9 mouse cellular contexts compared by ENCODE assay signal in the genomic region with DNA sequence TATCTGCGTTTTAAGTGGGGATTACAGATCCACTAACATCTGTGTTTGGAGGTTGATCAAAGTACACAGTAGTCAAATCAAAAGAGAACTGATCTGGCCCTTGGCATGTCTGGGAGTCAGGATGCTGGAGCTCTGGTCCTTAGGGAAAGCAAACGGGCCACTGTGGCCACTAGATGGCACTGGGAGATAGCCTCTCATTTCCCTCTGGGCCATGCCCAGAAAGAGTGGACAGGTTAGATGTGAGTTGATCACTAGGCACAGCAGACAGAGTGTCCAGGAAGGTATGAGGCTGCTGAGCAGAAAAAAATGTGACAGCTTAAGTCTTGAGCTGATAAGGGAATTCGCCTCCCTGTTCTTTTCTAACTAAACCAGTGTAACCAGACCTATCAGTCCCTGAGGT. TPM values are rescaled to one million over a fixed set of nuclear protein-coding genes. Genes with fewer than 3 reads are reported as not detected.
DNase-seq lines count a peak whose midpoint lies in the region; ATAC-seq and TF ChIP-seq lines count a peak whose summit lies in the region.
"Had no signal": no experiment of that assay in that cellular context is flagged by ENCODE, and none has a peak within 500 bp of the region (broad histone marks: within the 10 kb centered on the region; RNA-seq: fewer than 3 reads in every experiment).

No protein-coding gene starts in this region.

- peak; percentile 75 for DNase-seq in forebrain, embryonic 11.5 days (ENCODE audit: low spot score)
- peak; percentile 65 for DNase-seq in R1 (ENCODE audit: low read depth, low spot score)
- peak; percentile 85 for DNase-seq in embryo, embryonic 10.5 days (ENCODE audit: low spot score)
- peak; percentile 60 for DNase-seq in heart, postnatal 0 days (ENCODE audit: low spot score)
- DNase-seq in layer of hippocampus, postnatal 10 days (ENCODE audit: low spot score in 2 of 2): peak; percentile 64 to 73
- peak; percentile 76 for DNase-seq in stomach, postnatal 0 days (ENCODE audit: low spot score)

- TF ChIP-seq EP300 in heart, postnatal 0 days (IDR thresholded peaks at IDR 0.05; ENCODE audit: low read depth): no peak
- TF ChIP-seq EP300 in stomach, postnatal 0 days (optimal IDR thresholded peaks at IDR 0.05): no peak

- H3K9me3 ChIP-seq in forebrain, embryonic 11.5 days (ENCODE audit: control insufficient read depth, low read length): no peaks in the 10 kb centered on the region
- no peaks in the 10 kb centered on the region for H3K9me3 ChIP-seq in forebrain, embryonic 12.5 days
- H3K9me3 ChIP-seq in heart, postnatal 0 days (replicated peaks; ENCODE audit: control insufficient read depth, low read length): no peaks in the 10 kb centered on the region
- H3K9me3 ChIP-seq in stomach, postnatal 0 days (ENCODE audit: control insufficient read depth, low read length): no peaks in the 10 kb centered on the region
- H3K9me3 ChIP-seq: limb, embryonic 12.5 days had no signal

- H3K27me3 ChIP-seq in forebrain, embryonic 11.5 days (ENCODE audit: control insufficient read depth, insufficient read depth, low read length): no peaks in the 10 kb centered on the region
- H3K27me3 ChIP-seq in forebrain, embryonic 12.5 days: no peaks in the 10 kb centered on the region
- H3K27me3 ChIP-seq in heart, postnatal 0 days (ENCODE audit: control insufficient read depth, insufficient read depth, low read length): peaks cover 28% of the 10 kb centered on the region
- H3K27me3 ChIP-seq in stomach, postnatal 0 days (ENCODE audit: control insufficient read depth, insufficient read depth, low read length): no peaks in the 10 kb centered on the region
- H3K27me3 ChIP-seq: limb, embryonic 12.5 days had no signal

- WGBS in forebrain, embryonic 11.5 days: 8% methylated on average over 3 of the region's 3 CpGs
- WGBS in forebrain, embryonic 12.5 days: 15% methylated on average over 3 of the region's 3 CpGs
- 4% methylated on average over 3 of the region's 3 CpGs for WGBS in heart, postnatal 0 days
- 17% methylated on average over 3 of the region's 3 CpGs for WGBS in stomach, postnatal 0 days

- peak; percentile 90 for TF ChIP-seq CTCF in heart, postnatal 0 days (IDR thresholded peaks at IDR 0.05; ENCODE audit: low read depth)
- peak; percentile 87 for TF ChIP-seq CTCF in stomach, postnatal 0 days (IDR thresholded peaks at IDR 0.05; ENCODE audit: low read depth)

- H3K36me3 ChIP-seq in forebrain, embryonic 11.5 days (ENCODE audit: control insufficient read depth, insufficient read depth, low read length): no peaks in the 10 kb centered on the region
- no peaks in the 10 kb centered on the region for H3K36me3 ChIP-seq in forebrain, embryonic 12.5 days (replicated peaks)
- no peaks in the 10 kb centered on the region for H3K36me3 ChIP-seq in heart, postnatal 0 days (replicated peaks; ENCODE audit: control insufficient read depth, insufficient read depth, low read length)
- no peaks in the 10 kb centered on the region for H3K36me3 ChIP-seq in stomach, postnatal 0 days (ENCODE audit: control insufficient read depth, insufficient read depth, low read length)
- H3K36me3 ChIP-seq: limb, embryonic 12.5 days had no signal

- peak; percentile 51; the same call in 1 of the 2 replicates for ATAC-seq in forebrain, embryonic 11.5 days (replicated peaks; ENCODE audit: low FRiP score)
- no peak for ATAC-seq in forebrain, embryonic 12.5 days (ENCODE audit: low FRiP score)
- peak; percentile 49; the same call in 1 of the 2 replicates for ATAC-seq in heart, postnatal 0 days (ENCODE audit: insufficient read depth, low read depth)
- peak; percentile 50 for ATAC-seq in megakaryocyte progenitor cell, adult 5-6 weeks (replicated peaks; ENCODE audit: poor library complexity)
- peak; percentile 86 for ATAC-seq in stomach, postnatal 0 days (ENCODE audit: low FRiP score, low TSS enrichment)

- no peak overlapping the region for H3K27ac ChIP-seq in forebrain, embryonic 11.5 days (ENCODE audit: low read depth, low read length)
- no peak overlapping the region for H3K27ac ChIP-seq in forebrain, embryonic 12.5 days
- no peak overlapping the region for H3K27ac ChIP-seq in heart, postnatal 0 days (ENCODE audit: low read depth)
- H3K27ac ChIP-seq in stomach, postnatal 0 days (replicated peaks): no peak overlapping the region
- H3K27ac ChIP-seq: limb, embryonic 12.5 days had no signal

- H3K4me3 ChIP-seq in forebrain, embryonic 11.5 days (ENCODE audit: low read depth, low read length): no peak overlapping the region
- no peak overlapping the region for H3K4me3 ChIP-seq in forebrain, embryonic 12.5 days (replicated peaks)
- H3K4me3 ChIP-seq in heart, postnatal 0 days (ENCODE audit: low read depth, low read length): no peak overlapping the region
- H3K4me3 ChIP-seq in stomach, postnatal 0 days (ENCODE audit: low read depth, low read length): no peak overlapping the region
- H3K4me3 ChIP-seq: limb, embryonic 12.5 days had no signal

- no peak overlapping the region for H3K9ac ChIP-seq in forebrain, embryonic 11.5 days (ENCODE audit: low read length)
- H3K9ac ChIP-seq in forebrain, embryonic 12.5 days: no peak overlapping the region
- no peak overlapping the region for H3K9ac ChIP-seq in heart, postnatal 0 days (replicated peaks; ENCODE audit: low read depth, low read length)
- no peak overlapping the region for H3K9ac ChIP-seq in stomach, postnatal 0 days (ENCODE audit: low read length)
- H3K9ac ChIP-seq: limb, embryonic 12.5 days had no signal

- H3K4me1 ChIP-seq in forebrain, embryonic 11.5 days (replicated peaks; ENCODE audit: control insufficient read depth, insufficient read depth, low read length): no peaks in the 10 kb centered on the region
- H3K4me1 ChIP-seq in forebrain, embryonic 12.5 days: no peaks in the 10 kb centered on the region
- no peaks in the 10 kb centered on the region for H3K4me1 ChIP-seq in heart, postnatal 0 days (ENCODE audit: control insufficient read depth, insufficient read depth)
- no peaks in the 10 kb centered on the region for H3K4me1 ChIP-seq in stomach, postnatal 0 days (replicated peaks; ENCODE audit: control insufficient read depth, insufficient read depth)
- H3K4me1 ChIP-seq: limb, embryonic 12.5 days had no signal

- H3K4me2 ChIP-seq in forebrain, embryonic 11.5 days (ENCODE audit: low read depth, low read length, severe bottlenecking): no peak overlapping the region
- no peak overlapping the region for H3K4me2 ChIP-seq in forebrain, embryonic 12.5 days
- H3K4me2 ChIP-seq in heart, postnatal 0 days (ENCODE audit: low read depth, low read length): no peak overlapping the region
- no peak overlapping the region for H3K4me2 ChIP-seq in stomach, postnatal 0 days (replicated peaks; ENCODE audit: low read depth)
- H3K4me2 ChIP-seq: limb, embryonic 12.5 days had no signal

RNA-seq across cellular contexts. Expression of gene Plekhh1, which starts 6.1 kb away (rescaled TPM):
- polyA plus RNA-seq in forebrain, embryonic 11.5 days (2014; fragmentation: Nextera tagmentation; extraction: Ambion mirVana): 6.9 and 8.4 TPM in 2 replicates
- polyA plus RNA-seq in forebrain, embryonic 12.5 days (2016; fragmentation: Nextera tagmentation; extraction: Ambion mirVana): 5.6 and 6.1 TPM in 2 replicates
- 6.2 and 15.0 TPM in 2 replicates for total RNA-seq in heart, postnatal 0 days (2014; rRNA removed; ENCODE audit: low replicate concordance)
- polyA plus RNA-seq in heart, postnatal 0 days (2015; fragmentation: Nextera tagmentation; extraction: Ambion mirVana): 2.5 and 4.0 TPM in 2 replicates
- 1 to 10 TPM; 2.6 to 2.9 TPM for total RNA-seq in layer of hippocampus, postnatal 10 days (2021)
- 0.22 and 0.25 TPM in 2 replicates for total RNA-seq in megakaryocyte progenitor cell, adult 5-6 weeks (2015)
- total RNA-seq in megakaryocyte progenitor cell, adult 5-6 weeks (2017): 0.24 and 0.25 TPM in 2 replicates
- polyA plus RNA-seq in stomach, postnatal 0 days (2015; fragmentation: Nextera tagmentation; extraction: Ambion mirVana): 6.1 and 6.9 TPM in 2 replicates

RNA-seq across cellular contexts. Expression of gene Tmem229b, which starts 15.5 kb away (rescaled TPM):
- polyA plus RNA-seq in forebrain, embryonic 11.5 days (2014; fragmentation: Nextera tagmentation; extraction: Ambion mirVana): 7.3 and 7.9 TPM in 2 replicates
- 16.7 and 18.4 TPM in 2 replicates for polyA plus RNA-seq in forebrain, embryonic 12.5 days (2016; fragmentation: Nextera tagmentation; extraction: Ambion mirVana)
- 4.8 and 12.8 TPM in 2 replicates for total RNA-seq in heart, postnatal 0 days (2014; rRNA removed; ENCODE audit: low replicate concordance)
- polyA plus RNA-seq in heart, postnatal 0 days (2015; fragmentation: Nextera tagmentation; extraction: Ambion mirVana): 1.4 and 1.9 TPM in 2 replicates
- total RNA-seq in layer of hippocampus, postnatal 10 days (2021): 10 to 100 TPM; 88.7 to 96.9 TPM
- total RNA-seq in megakaryocyte progenitor cell, adult 5-6 weeks (2015): 73.3 and 75.4 TPM in 2 replicates
- 84.1 and 102 TPM in 2 replicates for total RNA-seq in megakaryocyte progenitor cell, adult 5-6 weeks (2017)
- polyA plus RNA-seq in stomach, postnatal 0 days (2015; fragmentation: Nextera tagmentation; extraction: Ambion mirVana): 4.7 and 4.9 TPM in 2 replicates
